Mouse (Mus musculus): ENCODE results near the gene Magi1.

- TF ChIP-seq SMC3 (IDR thresholded peaks at IDR 0.05; ENCODE audit: low read depth, low read length) (no peak), POLR2A (IDR thresholded peaks at IDR 0.05; ENCODE audit: low read depth, low read length) (no peak), MAZ (IDR thresholded peaks at IDR 0.05; ENCODE audit: low read depth, low read length) (no peak), SIN3A (IDR thresholded peaks at IDR 0.05; ENCODE audit: low read length) (no peak), POLR2AphosphoS2 (IDR thresholded peaks at IDR 0.05; ENCODE audit: low read depth, low read length) (no peak), CTCF (conservative IDR thresholded peaks at IDR 0.05 in 1 of 2, IDR thresholded peaks at IDR 0.05 in 1 of 2; ENCODE audit: low read depth in 2 of 2, low read length in 2 of 2) (no peak), EP300 (IDR thresholded peaks at IDR 0.05; ENCODE audit: low read length) (no peak), RCOR1 (conservative IDR thresholded peaks at IDR 0.05; ENCODE audit: low read depth, low read length) (no peak), MAFK (IDR thresholded peaks at IDR 0.05; ENCODE audit: insufficient replicate concordance, low read length) (no peak), CHD2 (IDR thresholded peaks at IDR 0.05; ENCODE audit: low read length) (no peak), IRF4 (IDR thresholded peaks at IDR 0.05; ENCODE audit: low read depth, low read length) (no peak)
Measured at GRCm38 (mm10) chr6:94060621-94061213, 223.0 kb downstream of the Magi1 start.

Data from CH12.LX (cell line).